ENCODE assay signal across 14 mouse cellular contexts in genomic region chr7:81124773-81125172, GRCm38 (mm10). TPM values are rescaled to one million over a fixed set of nuclear protein-coding genes. Genes with fewer than 3 reads are reported as not detected.
DNase-seq lines count a peak whose midpoint lies in the region; ATAC-seq lines count a peak whose summit lies in the region.
"Had no signal": no experiment of that assay in that cellular context is flagged by ENCODE, and none has a peak within 500 bp of the region (broad histone marks: within the 10 kb centered on the region; RNA-seq: fewer than 3 reads in every experiment).

No protein-coding gene starts in this region.

- DNase-seq in kidney, postnatal 10 days = peak; percentile 46
- no peak for DNase-seq in kidney, adult 11 months
- peak; percentile 87 for DNase-seq in gastrocnemius, adult 18-20 months (ENCODE audit: low spot score)
- no peak for DNase-seq in cerebellum, adult 8-10 months
- no peak for DNase-seq in layer of hippocampus, adult 18-20 months (ENCODE audit: low spot score in 2 of 2)
- no peak for DNase-seq in thymus, postnatal 10 days (ENCODE audit: low spot score in 2 of 2)
- DNase-seq: adrenal gland, postnatal 36 days; thymus, postnatal 4 days had no signal

- no peaks in the 10 kb centered on the region for H3K27me3 ChIP-seq in heart, embryonic 12.5 days (replicated peaks)
- no peaks in the 10 kb centered on the region for H3K27me3 ChIP-seq in liver, embryonic 16.5 days (ENCODE audit: control insufficient read depth, insufficient read depth, low read depth, low read length)
- H3K27me3 ChIP-seq: Patski had no signal

- peak overlapping the region; percentile 30; the same call in 1 of the 2 replicates for H3K27ac ChIP-seq in heart, embryonic 12.5 days (ENCODE audit: poor library complexity, severe bottlenecking)
- peak overlapping the region; percentile 46; the same call in 1 of the 2 replicates for H3K27ac ChIP-seq in liver, embryonic 16.5 days (ENCODE audit: low read length)

- no peak overlapping the region for H3K9ac ChIP-seq in heart, embryonic 12.5 days
- H3K9ac ChIP-seq in liver, embryonic 16.5 days (ENCODE audit: low read depth, low read length) = 0 out of 2 replicates have a peak overlapping the region, but pooled peaks have one; percentile 4

- H3K4me1 ChIP-seq in heart, embryonic 12.5 days (replicated peaks) = peaks cover 20% of the 10 kb centered on the region
- peaks cover 27% of the 10 kb centered on the region for H3K4me1 ChIP-seq in liver, embryonic 16.5 days (ENCODE audit: control insufficient read depth, low read depth, low read length)

- peak; percentile 87 for ATAC-seq in heart, embryonic 12.5 days (ENCODE audit: insufficient number of reproducible peaks, low FRiP score)
- peak; percentile 88 for ATAC-seq in liver, embryonic 16.5 days (ENCODE audit: low read depth)
- ATAC-seq: lung, postnatal 0 days; Patski had no signal

- whole genome bisulfite sequencing in heart, embryonic 12.5 days = 44% methylated on average over 8 of the region's 8 CpGs
- WGBS in liver, embryonic 16.5 days (ENCODE audit: insufficient replicate concordance) = 45% methylated on average over 8 of the region's 8 CpGs

- peaks cover 9% of the 10 kb centered on the region; the same call in 1 of the 2 replicates for H3K9me3 ChIP-seq in heart, embryonic 12.5 days (replicated peaks)
- H3K9me3 ChIP-seq in liver, embryonic 16.5 days (replicated peaks; ENCODE audit: control insufficient read depth, low read length) = no peaks in the 10 kb centered on the region

- peak overlapping the region; percentile 33; the same call in 1 of the 2 replicates for H3K4me2 ChIP-seq in heart, embryonic 12.5 days
- H3K4me2 ChIP-seq in liver, embryonic 16.5 days (ENCODE audit: low read depth, low read length) = peak overlapping the region; percentile 57

- H3K36me3 ChIP-seq in heart, embryonic 12.5 days = no peaks in the 10 kb centered on the region
- no peaks in the 10 kb centered on the region for H3K36me3 ChIP-seq in liver, embryonic 16.5 days (ENCODE audit: control insufficient read depth, insufficient read depth)

- no peak overlapping the region for H3K4me3 ChIP-seq in heart, embryonic 12.5 days
- H3K4me3 ChIP-seq in liver, embryonic 16.5 days (ENCODE audit: low read depth, low read length) = peak overlapping the region; percentile 29

RNA-seq across cellular contexts. Expression of gene Slc28a1, which starts 10.2 kb away (rescaled TPM):
- under 1 TPM; 0.25 to 0.40 TPM for total RNA-seq in gastrocnemius, adult 18-20 months (2021)
- polyA plus RNA-seq in heart, embryonic 12.5 days (2016; fragmentation: Nextera tagmentation; extraction: Ambion mirVana) = 0.14 and 0.26 TPM in 2 replicates
- 0.90 and 0.96 TPM in 2 replicates for polyA plus RNA-seq in liver, embryonic 16.5 days (2015; fragmentation: Nextera tagmentation; extraction: Ambion mirVana)
- total RNA-seq in layer of hippocampus, adult 18-20 months (2021) = under 1 TPM in 1 of 2 experiments, not detected in 1; 0.10 TPM
- polyA plus RNA-seq: forebrain, embryonic 11.5 days; midbrain, embryonic 16.5 days; Patski had no signal

Comparison
In these comparisons a context has a peak if more than half of its experiments do, and no peak if none do; other contexts are left out.
1. DNase-seq: peak in kidney, postnatal 10 days (single experiment) and gastrocnemius, adult 18-20 months (single experiment); none in kidney, adult 11 months (single experiment), cerebellum, adult 8-10 months (single experiment), layer of hippocampus, adult 18-20 months (0 of 2) and thymus, postnatal 10 days (0 of 2).